Mouse (Mus musculus): Measurements from ENCODE around the gene Smim24. TPM values are rescaled to one million over a fixed set of nuclear protein-coding genes. Genes with fewer than 3 reads are reported as not detected.

Smim24 gene
- polyA plus RNA-seq, 1 experiment from 2014 or later: 2.3 TPM

GRCm38 (mm10) chr10:81354738-81355477 is 37.9 kb upstream of the Smim24 start:
- Histone ChIP-seq H3K27me3 (ENCODE audit: control insufficient read depth, insufficient read depth, low read length) (no peaks in the 10 kb centered on the region), H3K36me3 (ENCODE audit: control insufficient read depth, insufficient read depth, low read length) (no peaks in the 10 kb centered on the region), H3K4me2 (no peak overlapping the region), H3K9ac (ENCODE audit: low read length) (no peak overlapping the region), H3K4me3 (ENCODE audit: low read depth, low read length) (no peak overlapping the region), H3K9me3 (ENCODE audit: control insufficient read depth, low read length) (no peaks in the 10 kb centered on the region), H3K27ac (ENCODE audit: low read depth, low read length) (no peak overlapping the region), H3K4me1 (ENCODE audit: control insufficient read depth, insufficient read depth, low read length) (peaks cover 20% of the 10 kb centered on the region)
- DNase-seq (ENCODE audit: low spot score, missing footprints) (no peak), ATAC-seq (ENCODE audit: low FRiP score) (no peak)
- WGBS: 62% methylated on average over 9 of the region's 9 CpGs

- Histone ChIP-seq H3K27ac (ENCODE audit: low read depth, low read length) (no peak overlapping the region), H3K36me3 (ENCODE audit: control insufficient read depth, insufficient read depth, low read length) (no peaks in the 10 kb centered on the region), H3K4me1 (ENCODE audit: control insufficient read depth, insufficient read depth, low read length) (peaks cover 20% of the 10 kb centered on the region), H3K4me3 (ENCODE audit: low read depth, low read length) (no peak overlapping the region), H3K4me2 (no peak overlapping the region), H3K9ac (ENCODE audit: low read length) (no peak overlapping the region), H3K27me3 (ENCODE audit: control insufficient read depth, insufficient read depth, low read length) (no peaks in the 10 kb centered on the region), H3K9me3 (ENCODE audit: control insufficient read depth, low read length) (no peaks in the 10 kb centered on the region)
- WGBS: 84% methylated on average over 4 of the region's 4 CpGs
- DNase-seq (ENCODE audit: low spot score, missing footprints): no peak
- no peak for ATAC-seq (ENCODE audit: low FRiP score)
Observed at GRCm38 (mm10) chr10:81355533-81355932, 37.3 kb upstream of the Smim24 start.

GRCm38 (mm10) chr10:81356352-81356990 is 36.4 kb upstream of the Smim24 start:
- Histone ChIP-seq H3K27ac (ENCODE audit: low read depth, low read length) (no peak overlapping the region), H3K9ac (ENCODE audit: low read length) (no peak overlapping the region), H3K9me3 (ENCODE audit: control insufficient read depth, low read length) (no peaks in the 10 kb centered on the region), H3K27me3 (ENCODE audit: control insufficient read depth, insufficient read depth, low read length) (no peaks in the 10 kb centered on the region), H3K36me3 (ENCODE audit: control insufficient read depth, insufficient read depth, low read length) (no peaks in the 10 kb centered on the region), H3K4me2 (no peak overlapping the region), H3K4me1 (ENCODE audit: control insufficient read depth, insufficient read depth, low read length) (peaks cover 25% of the 10 kb centered on the region), H3K4me3 (ENCODE audit: low read depth, low read length) (no peak overlapping the region)
- DNase-seq (ENCODE audit: low spot score, missing footprints) (peak; percentile 82), ATAC-seq (ENCODE audit: low FRiP score) (peak; percentile 1; the same call in 1 of the 2 replicates)
- 60% methylated on average over 12 of the region's 12 CpGs for WGBS

GRCm38 (mm10) chr10:81356991-81357844 is 35.6 kb upstream of the Smim24 start, which contains the start of gene Mfsd12:
Mfsd12 (plus strand) TSS chr10:81357491.
- peak within 1 kb of the TSS; percentile 96 for H3K4me2 ChIP-seq
- WGBS: 2% methylated on average over 79 of the region's 79 CpGs
- H3K9me3 ChIP-seq (ENCODE audit: control insufficient read depth, low read length): no peaks in the 10 kb centered on the region
- peak within 1 kb of the TSS; percentile 78 for H3K9ac ChIP-seq (ENCODE audit: low read length)
- H3K36me3 ChIP-seq (ENCODE audit: control insufficient read depth, insufficient read depth, low read length): no peaks in the 10 kb centered on the region
- H3K27ac ChIP-seq (ENCODE audit: low read depth, low read length): no peak within 1 kb of the TSS
- peak; percentile 92 for ATAC-seq (ENCODE audit: low FRiP score)
- no peaks in the 10 kb centered on the region for H3K27me3 ChIP-seq (ENCODE audit: control insufficient read depth, insufficient read depth, low read length)
- DNase-seq (ENCODE audit: low spot score, missing footprints): peak; percentile 98
- peak within 1 kb of the TSS; percentile 65 for H3K4me3 ChIP-seq (ENCODE audit: low read depth, low read length)
- H3K4me1 ChIP-seq (ENCODE audit: control insufficient read depth, insufficient read depth, low read length): peaks cover 25% of the 10 kb centered on the region

- H3K9ac ChIP-seq (ENCODE audit: low read length): peak overlapping the region; percentile 78; the same call in 1 of the 2 replicates
- no peak overlapping the region for H3K27ac ChIP-seq (ENCODE audit: low read depth, low read length)
- DNase-seq (ENCODE audit: low spot score, missing footprints): no peak
- 25% methylated on average over 4 of the region's 4 CpGs for WGBS
- H3K27me3 ChIP-seq (ENCODE audit: control insufficient read depth, insufficient read depth, low read length): peaks cover 4% of the 10 kb centered on the region; the same call in 1 of the 2 replicates
- H3K4me1 ChIP-seq (ENCODE audit: control insufficient read depth, insufficient read depth, low read length): peaks cover 28% of the 10 kb centered on the region
- H3K4me2 ChIP-seq: peak overlapping the region; percentile 96
- no peak for ATAC-seq (ENCODE audit: low FRiP score)
- H3K9me3 ChIP-seq (ENCODE audit: control insufficient read depth, low read length): no peaks in the 10 kb centered on the region
- H3K4me3 ChIP-seq (ENCODE audit: low read depth, low read length): peak overlapping the region; percentile 65
- H3K36me3 ChIP-seq (ENCODE audit: control insufficient read depth, insufficient read depth, low read length): no peaks in the 10 kb centered on the region
Observed at GRCm38 (mm10) chr10:81358209-81358608, 34.6 kb upstream of the Smim24 start.

GRCm38 (mm10) chr10:81358841-81359240 is 34.0 kb upstream of the Smim24 start:
- no peak for DNase-seq (ENCODE audit: low spot score, missing footprints)
- no peak for ATAC-seq (ENCODE audit: low FRiP score)
- Histone ChIP-seq H3K9me3 (ENCODE audit: control insufficient read depth, low read length) (no peaks in the 10 kb centered on the region), H3K27ac (ENCODE audit: low read depth, low read length) (no peak overlapping the region), H3K4me1 (ENCODE audit: control insufficient read depth, insufficient read depth, low read length) (peaks cover 34% of the 10 kb centered on the region), H3K27me3 (ENCODE audit: control insufficient read depth, insufficient read depth, low read length) (peaks cover 7% of the 10 kb centered on the region), H3K4me3 (ENCODE audit: low read depth, low read length) (no peak overlapping the region), H3K4me2 (no peak overlapping the region), H3K9ac (ENCODE audit: low read length) (no peak overlapping the region; the same call in 1 of the 2 replicates), H3K36me3 (ENCODE audit: control insufficient read depth, insufficient read depth, low read length) (no peaks in the 10 kb centered on the region)
- 48% methylated on average over 1 of the region's 1 CpGs for WGBS

GRCm38 (mm10) chr10:81360721-81361120 is 32.1 kb upstream of the Smim24 start:
- Histone ChIP-seq H3K4me2 (no peak overlapping the region), H3K9me3 (ENCODE audit: control insufficient read depth, low read length) (no peaks in the 10 kb centered on the region), H3K4me1 (ENCODE audit: control insufficient read depth, insufficient read depth, low read length) (peaks cover 51% of the 10 kb centered on the region), H3K27me3 (ENCODE audit: control insufficient read depth, insufficient read depth, low read length) (peaks cover 11% of the 10 kb centered on the region), H3K27ac (ENCODE audit: low read depth, low read length) (no peak overlapping the region), H3K4me3 (ENCODE audit: low read depth, low read length) (no peak overlapping the region), H3K36me3 (ENCODE audit: control insufficient read depth, insufficient read depth, low read length) (no peaks in the 10 kb centered on the region), H3K9ac (ENCODE audit: low read length) (0 out of 2 replicates have a peak overlapping the region, but pooled peaks have one; percentile 7)
- ATAC-seq (ENCODE audit: low FRiP score) (no peak), DNase-seq (ENCODE audit: low spot score, missing footprints) (no peak)
- 73% methylated on average over 8 of the region's 8 CpGs for WGBS

- ATAC-seq (ENCODE audit: low FRiP score) (no peak), DNase-seq (ENCODE audit: low spot score, missing footprints) (peak; percentile 86)
- no peak overlapping the region for H3K27ac ChIP-seq (ENCODE audit: low read depth, low read length)
- 77% methylated on average over 12 of the region's 12 CpGs for WGBS
- H3K9me3 ChIP-seq (ENCODE audit: control insufficient read depth, low read length): no peaks in the 10 kb centered on the region
- H3K4me3 ChIP-seq (ENCODE audit: low read depth, low read length): no peak overlapping the region
- H3K4me2 ChIP-seq: no peak overlapping the region
- H3K36me3 ChIP-seq (ENCODE audit: control insufficient read depth, insufficient read depth, low read length): peaks cover 6% of the 10 kb centered on the region; the same call in 1 of the 2 replicates
- peaks cover 11% of the 10 kb centered on the region for H3K27me3 ChIP-seq (ENCODE audit: control insufficient read depth, insufficient read depth, low read length)
- peaks cover 61% of the 10 kb centered on the region for H3K4me1 ChIP-seq (ENCODE audit: control insufficient read depth, insufficient read depth, low read length)
- no peak overlapping the region for H3K9ac ChIP-seq (ENCODE audit: low read length)
Observed at GRCm38 (mm10) chr10:81362336-81362949, 30.4 kb upstream of the Smim24 start.

Measured in midbrain, embryonic 11.5 days (tissue).